Mouse (Mus musculus) liver, embryonic 12.5 days (tissue): ENCODE results near the gene Tspan5. TPM values are rescaled to one million over a fixed set of nuclear protein-coding genes. Genes with fewer than 3 reads are reported as not detected.

Source experiments
- ATAC-seq: fragments of 200-750 bp; cut with Nextera tagmentation; 2 replicates; pipeline ENCODE4 v1.8.0; 2017; ENCODE audit warnings: moderate number of reproducible peaks, mild to moderate bottlenecking, moderate library complexity
- H3K27ac ChIP-seq: fragments of 300-500 bp; sonication (generic); 2 replicates; pipeline ENCODE4 v1.5.1; 2016; ENCODE audit warnings: mild to moderate bottlenecking
- H3K27me3 ChIP-seq: fragments of 300-500 bp; sonication (generic); replicated peaks from 2 replicates; pipeline ENCODE4 v1.6.1; 2016; ENCODE audit warnings: mild to moderate bottlenecking, moderate library complexity
- H3K36me3 ChIP-seq: fragments of 300-500 bp; sonication (generic); 2 replicates; pipeline ENCODE4 v1.6.1; 2016; ENCODE audit warnings: mild to moderate bottlenecking, moderate library complexity
- H3K4me1 ChIP-seq: fragments of 300-500 bp; sonication (generic); 2 replicates; pipeline ENCODE4 v1.6.1; 2016
- H3K4me2 ChIP-seq: fragments of 300-500 bp; sonication (generic); 2 replicates; pipeline ENCODE4 v1.6.1; 2016; ENCODE audit warnings: mild to moderate bottlenecking, moderate library complexity
- H3K4me3 ChIP-seq: fragments of 300-500 bp; sonication (generic); 2 replicates; pipeline ENCODE4 v1.5.1; 2016; ENCODE audit warnings: mild to moderate bottlenecking, moderate library complexity
- H3K9ac ChIP-seq: fragments of 300-500 bp; sonication (generic); 2 replicates; pipeline ENCODE4 v1.6.1; 2016; ENCODE audit warnings: mild to moderate bottlenecking, moderate library complexity
- H3K9me3 ChIP-seq: fragments of 300-500 bp; sonication (generic); replicated peaks from 2 replicates; pipeline ENCODE4 v1.6.1; 2016; ENCODE audit warnings: mild to moderate bottlenecking, moderate library complexity
- WGBS: fragments of 180-500 bp; shearing (Covaris S2); methylation state at CpG from one replicate; pipeline ENCODE4 v1.1.7; 2016; ENCODE audit not compliant: insufficient replicate concordance; 5-methylcytosine and 5-hydroxymethylcytosine counted together
- polyA plus RNA-seq: library from polyadenylated mRNA; unstranded; fragments of >200 nt; fragmentation: Nextera tagmentation; extraction: Ambion mirVana; gene quantifications from 2 replicates; pipeline ENCODE4 v1.2.1, GENCODE M21; 2016

Tspan5 gene
- polyA plus RNA-seq, 1 experiment from 2014 or later: 7.1 TPM

DNA sequence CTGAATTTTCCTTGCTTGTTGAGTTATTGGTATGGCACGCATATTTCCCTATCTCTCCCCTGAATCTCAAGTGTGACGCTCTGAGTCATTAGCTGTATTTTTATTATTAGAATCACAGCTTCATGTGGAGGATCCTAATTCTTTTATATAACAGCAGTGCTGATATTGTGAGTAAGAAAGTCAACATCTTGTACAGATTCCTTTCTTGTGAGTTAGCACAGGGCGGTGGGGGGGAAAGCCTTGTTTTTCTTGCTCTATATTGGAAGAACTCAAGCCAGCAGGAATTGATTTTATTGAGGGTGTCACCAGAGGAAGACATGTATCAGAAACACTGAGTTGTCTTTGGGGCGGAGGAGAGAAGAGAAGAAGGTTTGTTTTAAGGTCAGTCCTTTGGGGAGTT lies 3.6 kb downstream of the Tspan5 start:
- WGBS: 76% methylated on average over 4 of the region's 4 CpGs
- no peak overlapping the region for H3K9ac ChIP-seq
- no peak overlapping the region for H3K4me2 ChIP-seq
- H3K4me1 ChIP-seq: peaks cover 45% of the 10 kb centered on the region
- H3K27ac ChIP-seq: no peak overlapping the region
- ATAC-seq: no peak
- H3K4me3 ChIP-seq: no peak overlapping the region
- H3K36me3 ChIP-seq: no peaks in the 10 kb centered on the region
- peaks cover 39% of the 10 kb centered on the region for H3K27me3 ChIP-seq
- H3K9me3 ChIP-seq: no peaks in the 10 kb centered on the region

DNA sequence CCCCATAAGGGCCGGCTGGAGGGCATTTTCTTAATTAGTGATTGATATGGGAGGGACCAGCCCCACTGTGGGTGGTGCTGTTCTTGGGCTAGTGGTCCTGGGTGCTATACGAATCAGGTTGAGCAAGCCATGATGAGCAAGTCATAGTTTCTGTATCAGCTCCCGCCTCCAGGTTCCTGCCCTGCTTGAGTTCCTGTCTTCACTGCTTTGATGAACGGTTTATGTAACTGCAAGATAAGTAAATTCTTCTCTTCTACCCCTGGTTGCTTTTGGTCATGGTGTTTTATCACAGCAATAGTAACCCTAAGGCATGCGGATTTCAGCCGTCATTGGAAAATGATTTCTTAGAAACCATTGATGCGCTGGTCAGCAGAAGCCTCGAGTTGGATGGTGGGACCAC lies 4.6 kb downstream of the Tspan5 start:
- Histone ChIP-seq H3K9ac (no peak overlapping the region), H3K4me3 (no peak overlapping the region), H3K27ac (no peak overlapping the region), H3K36me3 (no peaks in the 10 kb centered on the region), H3K27me3 (peaks cover 37% of the 10 kb centered on the region), H3K4me2 (no peak overlapping the region), H3K9me3 (no peaks in the 10 kb centered on the region), H3K4me1 (peaks cover 38% of the 10 kb centered on the region)
- WGBS: 44% methylated on average over 8 of the region's 8 CpGs
- no peak for ATAC-seq

DNA sequence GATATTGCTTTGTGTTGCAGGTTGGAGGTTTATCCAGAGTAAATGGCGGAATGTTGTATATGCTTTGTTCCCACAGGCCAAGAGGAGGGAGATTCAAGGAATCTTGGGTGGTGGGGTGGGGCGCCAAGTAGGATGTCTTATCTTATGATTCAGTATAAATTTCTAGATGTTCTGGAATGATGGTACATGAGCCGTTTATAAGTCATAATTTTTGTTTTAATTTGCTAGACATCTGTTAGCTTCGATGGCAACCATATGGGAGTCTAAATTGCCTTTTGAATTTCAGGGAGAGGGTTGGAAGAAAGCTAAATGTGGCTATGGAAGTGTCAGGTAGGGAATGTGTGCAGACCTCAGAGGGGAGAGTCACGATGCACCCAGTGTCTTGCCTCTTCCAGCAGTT lies 5.0 kb downstream of the Tspan5 start:
- peaks cover 34% of the 10 kb centered on the region for H3K4me1 ChIP-seq
- WGBS: 69% methylated on average over 5 of the region's 5 CpGs

DNA sequence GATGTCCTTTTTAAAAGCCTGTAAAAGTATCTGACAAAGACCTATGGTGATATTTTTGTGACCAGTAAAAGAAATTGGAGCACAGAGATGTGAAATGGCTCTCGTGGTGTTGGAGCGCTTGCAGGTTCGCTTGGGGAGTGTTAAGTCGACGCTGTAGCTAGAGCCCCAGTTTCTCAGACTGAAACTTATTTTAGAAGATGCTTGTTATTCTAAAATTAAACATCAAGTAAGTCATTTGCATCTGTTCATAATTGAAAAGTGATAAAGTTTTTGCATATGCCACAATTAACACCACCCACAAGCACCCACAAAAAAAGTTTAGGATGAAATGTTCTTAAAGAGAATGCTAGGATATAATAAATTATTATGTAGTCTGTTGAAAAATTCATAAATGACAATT lies 6.0 kb downstream of the Tspan5 start:
- Histone ChIP-seq H3K9me3 (no peaks in the 10 kb centered on the region), H3K4me1 (peaks cover 43% of the 10 kb centered on the region), H3K9ac (no peak overlapping the region), H3K4me2 (no peak overlapping the region), H3K4me3 (no peak overlapping the region), H3K27ac (no peak overlapping the region), H3K36me3 (no peaks in the 10 kb centered on the region), H3K27me3 (peaks cover 23% of the 10 kb centered on the region)
- no peak for ATAC-seq
- 82% methylated on average over 5 of the region's 5 CpGs for WGBS

More for the DNA sequence above, 5.0 kb downstream of the Tspan5 start:
- H3K36me3 ChIP-seq: no peaks in the 10 kb centered on the region
- no peak overlapping the region for H3K9ac ChIP-seq
- no peak for ATAC-seq
- no peak overlapping the region for H3K27ac ChIP-seq
- H3K4me2 ChIP-seq: no peak overlapping the region
- H3K4me3 ChIP-seq: no peak overlapping the region
- H3K9me3 ChIP-seq: no peaks in the 10 kb centered on the region
- peaks cover 32% of the 10 kb centered on the region for H3K27me3 ChIP-seq

DNA sequence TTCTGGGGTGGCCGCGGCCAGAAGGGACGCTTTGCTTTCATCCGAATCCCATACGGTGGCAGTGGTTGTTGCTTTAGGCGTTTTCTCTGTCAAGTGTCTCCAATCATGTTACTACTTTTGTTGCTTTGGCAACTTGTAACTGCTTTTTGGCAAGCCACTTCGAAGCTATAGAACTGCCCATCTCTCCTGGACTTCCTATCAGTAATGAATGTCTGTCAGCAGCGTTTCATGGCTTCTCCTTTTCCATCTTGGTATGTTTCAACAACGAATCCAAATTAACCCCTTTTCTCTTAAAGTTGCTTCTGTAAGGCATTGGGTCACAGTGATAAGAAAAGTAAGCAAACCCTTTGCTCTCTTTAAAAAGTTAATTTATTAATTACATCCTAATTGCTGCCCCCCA lies 7.7 kb downstream of the Tspan5 start:
- ATAC-seq: no peak

DNA sequence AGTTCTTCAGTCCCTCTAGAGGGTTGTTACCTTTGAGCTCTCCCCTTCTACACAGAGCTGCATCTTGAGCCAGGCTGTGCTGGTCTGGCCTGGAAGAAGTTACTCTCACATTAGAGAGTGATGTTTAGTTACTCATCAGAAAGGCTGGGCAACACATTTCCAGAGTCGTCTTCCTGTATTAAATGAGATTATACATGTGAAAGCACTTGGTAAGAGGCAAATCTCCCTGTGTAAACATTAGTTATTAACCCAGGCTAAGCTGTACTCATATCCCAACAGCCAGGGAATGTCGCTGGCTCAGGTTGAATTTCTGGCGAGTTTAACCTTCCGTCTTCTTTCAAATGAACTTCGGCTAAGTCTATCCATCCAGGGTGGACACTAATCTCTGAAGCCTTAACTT lies 9.3 kb downstream of the Tspan5 start:
- Histone ChIP-seq H3K9me3 (no peaks in the 10 kb centered on the region), H3K4me3 (no peak overlapping the region), H3K9ac (no peak overlapping the region), H3K36me3 (no peaks in the 10 kb centered on the region), H3K27ac (no peak overlapping the region), H3K4me1 (peaks cover 24% of the 10 kb centered on the region), H3K4me2 (no peak overlapping the region), H3K27me3 (peaks cover 9% of the 10 kb centered on the region; the same call in 1 of the 2 replicates)
- ATAC-seq: no peak
- WGBS: 70% methylated on average over 5 of the region's 5 CpGs

More for the DNA sequence above, 7.7 kb downstream of the Tspan5 start:
- H3K36me3 ChIP-seq: no peaks in the 10 kb centered on the region
- H3K9ac ChIP-seq: no peak overlapping the region
- peaks cover 36% of the 10 kb centered on the region for H3K4me1 ChIP-seq
- 57% methylated on average over 9 of the region's 9 CpGs for WGBS
- H3K27ac ChIP-seq: no peak overlapping the region
- peaks cover 9% of the 10 kb centered on the region; the same call in 1 of the 2 replicates for H3K27me3 ChIP-seq
- no peak overlapping the region for H3K4me2 ChIP-seq
- no peak overlapping the region for H3K4me3 ChIP-seq
- H3K9me3 ChIP-seq: no peaks in the 10 kb centered on the region

DNA sequence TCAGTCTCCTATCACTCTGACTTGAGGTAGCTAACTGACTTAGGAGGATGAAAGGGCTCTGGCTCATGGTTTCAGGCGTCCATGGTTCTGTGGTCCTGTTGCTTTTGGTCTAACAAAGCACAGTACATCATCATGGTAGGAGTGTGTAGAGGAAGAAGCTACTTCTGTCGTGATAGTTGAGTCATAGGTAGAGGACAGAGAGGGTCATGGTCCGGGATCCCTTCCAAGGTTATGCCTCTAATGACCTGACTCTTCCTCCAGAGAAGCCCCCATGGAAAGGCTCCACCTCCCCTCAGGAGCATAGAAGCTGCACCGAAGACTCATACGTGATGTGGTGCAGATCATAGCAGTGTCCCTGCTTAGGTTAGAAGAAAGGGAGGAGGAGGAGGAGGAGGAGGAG lies 10.1 kb downstream of the Tspan5 start:
- no peak overlapping the region for H3K4me2 ChIP-seq
- no peaks in the 10 kb centered on the region for H3K36me3 ChIP-seq
- 50% methylated on average over 5 of the region's 5 CpGs for WGBS
- no peak overlapping the region for H3K27ac ChIP-seq
- H3K9me3 ChIP-seq: no peaks in the 10 kb centered on the region
- no peak overlapping the region for H3K4me3 ChIP-seq
- ATAC-seq: peak; percentile 20; the same call in 1 of the 2 replicates
- H3K9ac ChIP-seq: no peak overlapping the region
- H3K4me1 ChIP-seq: peaks cover 17% of the 10 kb centered on the region
- H3K27me3 ChIP-seq: peaks cover 9% of the 10 kb centered on the region; the same call in 1 of the 2 replicates

DNA sequence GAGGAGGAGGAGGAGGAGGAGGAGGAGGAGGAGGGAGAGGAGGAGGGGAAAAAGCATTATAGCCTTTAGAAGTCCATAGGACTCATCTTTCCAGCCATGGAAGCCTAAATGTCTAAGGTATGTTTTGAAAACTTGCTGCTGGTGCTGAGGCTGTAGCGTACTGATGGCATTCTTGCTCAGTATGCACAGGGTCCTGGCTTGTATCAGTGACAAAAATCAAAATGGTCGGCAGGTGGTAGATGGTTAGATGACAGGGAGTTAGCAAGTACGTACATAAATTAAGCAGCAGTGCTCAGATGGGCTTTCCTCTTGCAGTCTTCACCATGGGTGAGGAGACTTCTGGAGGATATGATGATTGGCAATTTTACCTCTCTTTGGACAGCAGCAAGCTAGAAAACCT lies 10.8 kb downstream of the Tspan5 start:
- peaks cover 9% of the 10 kb centered on the region; the same call in 1 of the 2 replicates for H3K27me3 ChIP-seq
- 24% methylated on average over 3 of the region's 3 CpGs for WGBS
- H3K4me2 ChIP-seq: peak overlapping the region; percentile 48
- H3K9me3 ChIP-seq: no peaks in the 10 kb centered on the region
- H3K36me3 ChIP-seq: no peaks in the 10 kb centered on the region
- H3K4me3 ChIP-seq: no peak overlapping the region
- ATAC-seq: no peak
- H3K4me1 ChIP-seq: peaks cover 17% of the 10 kb centered on the region
- H3K9ac ChIP-seq: no peak overlapping the region
- no peak overlapping the region for H3K27ac ChIP-seq

DNA sequence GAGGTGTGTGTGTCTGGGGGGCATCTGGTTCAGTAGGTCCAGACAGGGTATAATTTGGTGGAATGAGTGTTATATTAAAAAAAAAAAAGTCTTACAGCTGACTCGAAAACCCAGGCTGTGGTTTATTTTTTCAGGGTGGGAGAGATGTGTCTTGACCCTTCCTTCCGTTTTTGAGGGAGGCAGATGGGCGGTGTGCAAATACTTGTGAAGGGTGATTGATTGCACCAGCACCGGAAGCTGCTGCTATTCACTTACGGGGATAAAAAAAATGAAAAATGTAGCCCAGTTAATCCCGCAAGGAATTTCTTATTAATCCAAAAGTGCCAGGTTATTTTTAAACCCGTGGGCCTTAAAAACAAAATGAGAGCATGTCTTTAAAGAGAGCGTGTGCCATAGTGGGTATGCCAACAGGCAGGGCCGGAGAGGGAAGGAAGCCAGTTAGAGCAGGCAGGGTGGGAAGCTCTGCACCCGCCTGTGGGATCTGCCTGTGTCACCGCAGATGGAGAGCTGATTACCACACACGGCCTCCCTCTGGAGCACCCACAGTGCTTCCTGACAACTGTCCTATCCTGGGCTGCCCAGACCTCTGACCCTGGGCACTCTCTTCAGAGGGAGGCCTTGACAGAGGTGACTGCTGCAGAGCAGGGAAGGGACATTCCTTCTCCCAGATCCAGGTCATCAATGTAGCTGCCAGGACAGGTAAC lies 11.3 kb downstream of the Tspan5 start:
- Histone ChIP-seq H3K9ac (no peak overlapping the region), H3K27me3 (peaks cover 9% of the 10 kb centered on the region; the same call in 1 of the 2 replicates), H3K4me1 (peaks cover 17% of the 10 kb centered on the region), H3K27ac (no peak overlapping the region), H3K9me3 (no peaks in the 10 kb centered on the region), H3K36me3 (no peaks in the 10 kb centered on the region), H3K4me2 (peak overlapping the region; percentile 48), H3K4me3 (no peak overlapping the region)
- WGBS: 3% methylated on average over 12 of the region's 12 CpGs
- ATAC-seq: peak; percentile 71

DNA sequence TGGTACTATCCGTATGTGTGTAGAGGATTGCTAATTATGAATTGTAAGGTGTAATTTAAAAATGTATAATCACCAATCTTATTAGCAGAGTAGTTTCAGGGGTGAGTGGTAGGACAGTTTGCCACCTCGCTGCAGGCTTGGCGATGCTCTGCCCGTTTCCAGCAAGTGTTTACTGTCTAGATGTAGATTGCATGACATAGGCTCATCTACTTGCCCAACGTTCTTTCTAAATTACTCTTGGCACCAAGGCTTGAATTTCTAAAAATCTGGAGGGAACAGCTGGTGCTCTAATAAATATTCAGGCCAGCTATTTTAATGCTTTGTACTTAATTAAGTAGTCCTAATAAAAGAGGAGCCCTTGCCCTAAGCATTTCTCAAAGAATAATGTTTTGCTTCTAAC lies 12.3 kb downstream of the Tspan5 start:
- 73% methylated on average over 5 of the region's 5 CpGs for WGBS

DNA sequence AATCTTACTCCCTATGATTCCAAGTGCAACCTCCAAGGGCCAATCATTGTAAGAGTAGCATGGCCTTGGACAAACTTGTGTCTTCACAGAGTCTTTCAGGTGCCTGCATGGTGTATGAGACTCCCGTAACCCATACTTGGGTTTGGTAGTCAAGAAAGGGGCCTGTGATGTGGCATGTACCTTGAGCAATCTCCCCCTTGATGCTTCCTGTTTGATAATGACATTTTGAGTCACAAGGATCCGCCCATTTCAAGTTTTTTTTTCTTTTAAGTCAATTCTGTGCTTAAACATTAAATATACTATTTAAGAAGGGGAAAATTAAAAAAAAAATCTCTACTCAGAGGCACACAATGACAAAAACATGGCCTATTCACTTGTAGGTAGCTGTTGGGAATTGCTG lies 15.3 kb downstream of the Tspan5 start:
- H3K4me1 ChIP-seq: peaks cover 15% of the 10 kb centered on the region
- H3K27ac ChIP-seq: no peak overlapping the region
- no peaks in the 10 kb centered on the region for H3K27me3 ChIP-seq
- H3K36me3 ChIP-seq: no peaks in the 10 kb centered on the region
- 68% methylated on average over 2 of the region's 2 CpGs for WGBS
- no peak overlapping the region for H3K4me2 ChIP-seq
- H3K9me3 ChIP-seq: no peaks in the 10 kb centered on the region
- H3K4me3 ChIP-seq: no peak overlapping the region
- ATAC-seq: no peak
- no peak overlapping the region for H3K9ac ChIP-seq

More for the DNA sequence above, 12.3 kb downstream of the Tspan5 start:
- no peak overlapping the region for H3K27ac ChIP-seq
- no peak overlapping the region for H3K4me2 ChIP-seq
- H3K27me3 ChIP-seq: peaks cover 9% of the 10 kb centered on the region; the same call in 1 of the 2 replicates
- H3K9me3 ChIP-seq: no peaks in the 10 kb centered on the region
- H3K4me1 ChIP-seq: peaks cover 17% of the 10 kb centered on the region
- no peak overlapping the region for H3K4me3 ChIP-seq
- no peaks in the 10 kb centered on the region for H3K36me3 ChIP-seq
- ATAC-seq: no peak
- no peak overlapping the region for H3K9ac ChIP-seq

DNA sequence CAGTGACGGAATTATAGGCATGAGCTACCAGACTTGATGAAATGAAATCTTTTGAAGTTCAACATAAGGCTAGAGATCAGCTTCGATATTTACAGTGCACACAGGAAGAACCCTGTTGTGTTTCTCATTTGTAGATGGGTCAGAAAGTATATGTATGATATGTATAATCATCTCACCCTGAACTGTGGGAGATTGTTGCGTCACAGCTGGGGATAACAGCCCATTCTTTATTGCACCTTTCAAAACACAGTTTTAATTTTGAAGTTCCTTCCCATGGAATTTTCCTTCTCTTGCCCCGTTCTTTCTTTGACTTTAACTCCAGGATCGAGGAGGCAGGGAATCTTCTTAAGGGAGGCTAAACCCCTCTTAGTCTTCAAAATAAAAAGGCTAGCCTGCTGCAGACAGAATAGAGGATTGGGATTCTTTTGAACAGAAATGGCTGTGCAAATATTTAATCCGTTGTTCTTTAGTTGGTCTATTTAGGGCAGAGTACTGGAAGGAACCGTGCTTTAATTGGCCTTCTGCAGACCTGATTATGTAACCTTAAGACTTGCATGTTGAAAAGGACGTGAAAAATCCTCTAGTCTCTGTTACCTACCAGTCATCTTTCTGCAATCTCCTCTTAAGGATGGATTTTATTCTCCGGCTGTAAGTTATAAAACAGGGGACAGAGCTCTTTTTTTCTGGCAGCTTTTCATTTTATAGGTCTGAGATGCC lies 18.1 kb downstream of the Tspan5 start:
- no peak overlapping the region for H3K27ac ChIP-seq
- no peak for ATAC-seq
- H3K27me3 ChIP-seq: no peaks in the 10 kb centered on the region
- no peak overlapping the region for H3K4me3 ChIP-seq
- no peak overlapping the region for H3K9ac ChIP-seq
- H3K9me3 ChIP-seq: no peaks in the 10 kb centered on the region
- H3K36me3 ChIP-seq: no peaks in the 10 kb centered on the region
- no peaks in the 10 kb centered on the region for H3K4me1 ChIP-seq
- 68% methylated on average over 9 of the region's 9 CpGs for WGBS
- H3K4me2 ChIP-seq: no peak overlapping the region
